Mouse (Mus musculus): ENCODE results near the gene Rabep1. TPM values are rescaled to one million over a fixed set of nuclear protein-coding genes. Genes with fewer than 3 reads are reported as not detected.

Gene Rabep1
- polyA plus RNA-seq, 1 experiment: 11.9 TPM

GRCm38 (mm10) chr11:70869263-70869662 is 24.7 kb downstream of the Rabep1 start:
- no peaks in the 10 kb centered on the region for H3K27me3 ChIP-seq (ENCODE audit: control insufficient read depth, insufficient read depth, insufficient read length)
- H3K4me3 ChIP-seq (ENCODE audit: insufficient read depth, poor library complexity, severe bottlenecking): no peak overlapping the region
- H3ac ChIP-seq (ENCODE audit: control insufficient read depth, insufficient read length, low read depth): no peak overlapping the region
- H3K79me2 ChIP-seq (ENCODE audit: control insufficient read depth, insufficient read depth): peaks cover 100% of the 10 kb centered on the region
- H3K79me3 ChIP-seq (ENCODE audit: low read depth): peaks cover 71% of the 10 kb centered on the region
- TF ChIP-seq MAX (IDR thresholded peaks at IDR 0.05) (no peak), USF1 (IDR thresholded peaks at IDR 0.05; ENCODE audit: low read depth) (no peak), MYOG (IDR thresholded peaks at IDR 0.05; ENCODE audit: control insufficient read depth, extremely low read depth, insufficient read length) (no peak), FOSL1 (IDR thresholded peaks at IDR 0.05; ENCODE audit: insufficient read depth, low read length, poor library complexity, severe bottlenecking) (no peak), CEBPB (IDR thresholded peaks at IDR 0.05; ENCODE audit: low read depth) (no peak), CTCF (IDR thresholded peaks at IDR 0.05; ENCODE audit: control insufficient read depth, insufficient read depth, insufficient read length) (no peak), MYOD1 (IDR thresholded peaks at IDR 0.05; ENCODE audit: control insufficient read depth, insufficient read length, low read depth) (no peak)
- H3K36me3 ChIP-seq (ENCODE audit: control insufficient read depth, insufficient read depth): no peaks in the 10 kb centered on the region

- TF ChIP-seq MYOG (IDR thresholded peaks at IDR 0.05; ENCODE audit: control insufficient read depth, extremely low read depth, insufficient read length) (no peak), USF1 (IDR thresholded peaks at IDR 0.05; ENCODE audit: low read depth) (no peak), CTCF (IDR thresholded peaks at IDR 0.05; ENCODE audit: control insufficient read depth, insufficient read depth, insufficient read length) (no peak), FOSL1 (IDR thresholded peaks at IDR 0.05; ENCODE audit: insufficient read depth, low read length, poor library complexity, severe bottlenecking) (no peak), MYOD1 (IDR thresholded peaks at IDR 0.05; ENCODE audit: control insufficient read depth, insufficient read length, low read depth) (no peak)
- Histone ChIP-seq H3K27me3 (ENCODE audit: control insufficient read depth, insufficient read depth, insufficient read length) (no peaks in the 10 kb centered on the region), H3K4me3 (ENCODE audit: insufficient read depth, poor library complexity, severe bottlenecking) (no peak overlapping the region)
These were observed 25.2 kb downstream of the Rabep1 start for GRCm38 (mm10) chr11:70869811-70870210.

GRCm38 (mm10) chr11:70870407-70870806 is 25.8 kb downstream of the Rabep1 start:
- Histone ChIP-seq H3ac (ENCODE audit: control insufficient read depth, insufficient read length, low read depth) (no peak overlapping the region), H3K79me3 (ENCODE audit: low read depth) (peaks cover 71% of the 10 kb centered on the region), H3K36me3 (ENCODE audit: control insufficient read depth, insufficient read depth) (no peaks in the 10 kb centered on the region), H3K4me3 (ENCODE audit: insufficient read depth, poor library complexity, severe bottlenecking) (no peak overlapping the region), H3K27me3 (ENCODE audit: control insufficient read depth, insufficient read depth, insufficient read length) (no peaks in the 10 kb centered on the region), H3K79me2 (ENCODE audit: control insufficient read depth, insufficient read depth) (peaks cover 100% of the 10 kb centered on the region)
- TF ChIP-seq MYOG (IDR thresholded peaks at IDR 0.05; ENCODE audit: control insufficient read depth, extremely low read depth, insufficient read length) (no peak), CTCF (IDR thresholded peaks at IDR 0.05; ENCODE audit: control insufficient read depth, insufficient read depth, insufficient read length) (no peak), MYOD1 (IDR thresholded peaks at IDR 0.05; ENCODE audit: control insufficient read depth, insufficient read length, low read depth) (no peak), FOSL1 (IDR thresholded peaks at IDR 0.05; ENCODE audit: insufficient read depth, low read length, poor library complexity, severe bottlenecking) (no peak), CEBPB (IDR thresholded peaks at IDR 0.05; ENCODE audit: low read depth) (no peak), MAX (IDR thresholded peaks at IDR 0.05) (no peak), USF1 (IDR thresholded peaks at IDR 0.05; ENCODE audit: low read depth) (no peak)

More at GRCm38 (mm10) chr11:70869811-70870210, 25.2 kb downstream of the Rabep1 start:
- peaks cover 100% of the 10 kb centered on the region for H3K79me2 ChIP-seq (ENCODE audit: control insufficient read depth, insufficient read depth)
- H3ac ChIP-seq (ENCODE audit: control insufficient read depth, insufficient read length, low read depth): no peak overlapping the region
- H3K36me3 ChIP-seq (ENCODE audit: control insufficient read depth, insufficient read depth): no peaks in the 10 kb centered on the region
- peaks cover 70% of the 10 kb centered on the region for H3K79me3 ChIP-seq (ENCODE audit: low read depth)

DNA sequence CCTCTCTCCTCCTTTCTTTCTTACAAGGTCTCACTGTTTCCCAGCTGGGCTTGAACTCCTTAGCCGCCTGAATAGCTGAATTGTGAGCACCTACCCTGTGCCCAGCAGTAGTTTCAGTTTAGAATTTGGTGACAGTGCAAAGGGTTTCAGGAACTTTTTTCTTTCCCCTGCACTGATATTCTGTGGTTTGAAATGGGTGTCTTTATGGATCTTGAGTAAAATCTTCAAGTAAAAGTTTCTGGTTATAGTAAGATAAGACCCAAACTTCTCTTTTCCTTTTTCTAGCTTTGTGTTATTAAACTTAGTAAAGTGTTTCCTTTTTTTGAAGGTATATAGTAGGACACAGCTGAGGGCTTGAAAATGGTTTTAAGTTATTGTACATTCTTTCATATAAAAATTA is 26.5 kb downstream of the Rabep1 start:
- H3K79me2 ChIP-seq (ENCODE audit: control insufficient read depth, insufficient read depth): peaks cover 100% of the 10 kb centered on the region
- H3K79me3 ChIP-seq (ENCODE audit: low read depth): peaks cover 68% of the 10 kb centered on the region
- TF ChIP-seq MAX (IDR thresholded peaks at IDR 0.05) (no peak), MYOD1 (IDR thresholded peaks at IDR 0.05; ENCODE audit: control insufficient read depth, insufficient read length, low read depth) (no peak), CTCF (IDR thresholded peaks at IDR 0.05; ENCODE audit: control insufficient read depth, insufficient read depth, insufficient read length) (no peak), MYOG (IDR thresholded peaks at IDR 0.05; ENCODE audit: control insufficient read depth, extremely low read depth, insufficient read length) (no peak), FOSL1 (IDR thresholded peaks at IDR 0.05; ENCODE audit: insufficient read depth, low read length, poor library complexity, severe bottlenecking) (no peak), USF1 (IDR thresholded peaks at IDR 0.05; ENCODE audit: low read depth) (no peak), CEBPB (IDR thresholded peaks at IDR 0.05; ENCODE audit: low read depth) (no peak)
- no peaks in the 10 kb centered on the region for H3K36me3 ChIP-seq (ENCODE audit: control insufficient read depth, insufficient read depth)
- no peaks in the 10 kb centered on the region for H3K27me3 ChIP-seq (ENCODE audit: control insufficient read depth, insufficient read depth, insufficient read length)
- no peak overlapping the region for H3ac ChIP-seq (ENCODE audit: control insufficient read depth, insufficient read length, low read depth)
- H3K4me3 ChIP-seq (ENCODE audit: insufficient read depth, poor library complexity, severe bottlenecking): no peak overlapping the region

- Histone ChIP-seq H3K4me3 (ENCODE audit: insufficient read depth, poor library complexity, severe bottlenecking) (no peak overlapping the region), H3K79me3 (ENCODE audit: low read depth) (peaks cover 65% of the 10 kb centered on the region), H3K27me3 (ENCODE audit: control insufficient read depth, insufficient read depth, insufficient read length) (no peaks in the 10 kb centered on the region), H3K36me3 (ENCODE audit: control insufficient read depth, insufficient read depth) (peaks cover 4% of the 10 kb centered on the region), H3ac (ENCODE audit: control insufficient read depth, insufficient read length, low read depth) (no peak overlapping the region), H3K79me2 (ENCODE audit: control insufficient read depth, insufficient read depth) (peaks cover 97% of the 10 kb centered on the region)
- TF ChIP-seq CEBPB (IDR thresholded peaks at IDR 0.05; ENCODE audit: low read depth) (no peak), MAX (IDR thresholded peaks at IDR 0.05) (no peak), MYOG (IDR thresholded peaks at IDR 0.05; ENCODE audit: control insufficient read depth, extremely low read depth, insufficient read length) (no peak), MYOD1 (IDR thresholded peaks at IDR 0.05; ENCODE audit: control insufficient read depth, insufficient read length, low read depth) (no peak), FOSL1 (IDR thresholded peaks at IDR 0.05; ENCODE audit: insufficient read depth, low read length, poor library complexity, severe bottlenecking) (no peak), USF1 (IDR thresholded peaks at IDR 0.05; ENCODE audit: low read depth) (no peak), CTCF (IDR thresholded peaks at IDR 0.05; ENCODE audit: control insufficient read depth, insufficient read depth, insufficient read length) (no peak)
These were observed 27.3 kb downstream of the Rabep1 start for GRCm38 (mm10) chr11:70871766-70872330.
